Mouse (Mus musculus) midbrain, embryonic 15.5 days (tissue): ENCODE results near the gene Nmb. TPM values are rescaled to one million over a fixed set of nuclear protein-coding genes. Genes with fewer than 3 reads are reported as not detected.

ENCODE experiments used
- polyA plus RNA-seq: library from polyadenylated mRNA; unstranded; fragments of >200 nt; fragmentation: Nextera tagmentation; extraction: Ambion mirVana; gene quantifications from 2 replicates; pipeline ENCODE4 v1.2.1, GENCODE M21; 2015

Nmb gene
- polyA plus RNA-seq, 1 experiment from 2014 or later = 7.2 TPM

Other genes starting within 250 kb of the Nmb start
- gene Crtc3, start 216.2 kb downstream of the Nmb start, polyA plus RNA-seq = 15.6 and 15.7 TPM in 2 replicates
- 22.0 and 22.1 TPM in 2 replicates for gene Iqgap1, start 79.1 kb downstream of the Nmb start, polyA plus RNA-seq
- gene Zscan2, start 44.2 kb downstream of the Nmb start, polyA plus RNA-seq = 4.8 and 4.9 TPM in 2 replicates
- gene Wdr73, start 3.8 kb downstream of the Nmb start, polyA plus RNA-seq = 38.5 and 40.3 TPM in 2 replicates
- 147 and 163 TPM in 2 replicates for gene Sec11a, start 42.7 kb upstream of the Nmb start, polyA plus RNA-seq
- 10.8 and 13.2 TPM in 2 replicates for gene Zfp592, start 88.6 kb upstream of the Nmb start, polyA plus RNA-seq
- gene Alpk3, start 152.5 kb upstream of the Nmb start, polyA plus RNA-seq = 0.10 and 0.13 TPM in 2 replicates
- not detected in 2 replicates for gene Slc28a1, start 209.7 kb upstream of the Nmb start, polyA plus RNA-seq